Mouse (Mus musculus) T-helper 17 cell (primary cell): ENCODE data around the gene Ptprcap.

Source experiments
- in situ Hi-C, 2 experiments: fragments of 300-600 bp; cut with MboI, MseI; formaldehyde crosslinking; loops; 1 replicate in 1 of 2; 2 replicates in 1 of 2; pipeline ENCODE4 v1.15.1; 2025; ENCODE audit warnings: high pct_unique_total_duplicates in 2 of 2

Gene Ptprcap

DNA sequence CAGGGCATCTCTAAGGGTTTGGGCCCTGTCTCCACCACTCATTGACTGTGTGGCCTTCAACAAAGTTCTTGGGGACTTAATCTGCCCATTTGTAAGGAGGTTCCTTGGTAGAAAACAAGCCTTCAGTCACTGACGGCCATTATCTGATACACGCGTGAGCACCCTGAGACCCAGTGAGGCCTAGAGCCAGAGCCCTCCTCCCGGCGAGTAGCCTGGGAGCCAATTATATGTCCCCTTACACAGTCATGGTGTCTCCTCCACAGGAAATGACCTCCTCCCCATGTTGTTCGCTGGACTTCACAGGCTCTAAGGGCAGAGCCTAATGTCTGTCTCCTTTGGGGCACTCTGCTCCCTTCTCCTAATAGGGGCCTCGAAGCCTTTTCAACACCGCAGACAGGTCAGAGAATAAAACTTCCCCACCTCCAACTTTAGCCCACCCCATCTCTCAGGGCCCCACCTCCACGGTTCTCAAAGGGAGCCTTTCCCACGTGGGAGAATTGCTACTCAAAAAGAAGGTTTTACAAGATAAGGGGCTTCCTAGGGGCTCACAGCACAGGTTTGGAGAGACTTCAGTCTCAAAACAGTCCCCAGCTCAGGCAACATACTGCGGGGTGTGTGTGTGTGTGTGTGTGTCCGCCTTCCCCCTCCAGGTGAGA is 6.9 kb upstream of the Ptprcap start:
- in situ Hi-C loops, result no loop called here

DNA sequence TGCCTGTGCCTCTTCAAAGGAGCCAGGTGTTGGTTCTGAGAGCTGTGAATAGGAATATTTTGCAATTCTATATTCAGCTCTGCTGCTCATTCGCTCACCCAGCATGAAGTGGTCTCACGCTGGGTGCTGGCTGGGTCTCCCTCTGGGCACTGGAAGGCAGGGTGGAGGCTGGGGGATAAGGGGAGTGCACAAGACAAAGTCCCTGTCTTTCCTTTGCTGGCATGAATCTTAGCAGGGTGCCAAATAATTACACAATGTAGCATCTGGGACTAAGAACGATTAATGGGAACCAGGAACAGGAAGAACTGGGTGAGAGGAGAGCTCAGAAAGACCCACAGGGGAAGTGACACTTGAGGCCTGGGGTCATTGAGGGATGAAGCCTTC is 6.4 kb upstream of the Ptprcap start:
- in situ Hi-C loops, result no loop called here

GRCm38 (mm10) chr19:4147782-4148490 is 5.5 kb upstream of the Ptprcap start:
- in situ Hi-C loops, result no loop called here

GRCm38 (mm10) chr19:4148491-4148806 is 5.0 kb upstream of the Ptprcap start, which contains the start of gene Coro1b:
Gene Coro1b (plus strand): TSS chr19:4148619.
- in situ Hi-C loops, result no loop called here

DNA sequence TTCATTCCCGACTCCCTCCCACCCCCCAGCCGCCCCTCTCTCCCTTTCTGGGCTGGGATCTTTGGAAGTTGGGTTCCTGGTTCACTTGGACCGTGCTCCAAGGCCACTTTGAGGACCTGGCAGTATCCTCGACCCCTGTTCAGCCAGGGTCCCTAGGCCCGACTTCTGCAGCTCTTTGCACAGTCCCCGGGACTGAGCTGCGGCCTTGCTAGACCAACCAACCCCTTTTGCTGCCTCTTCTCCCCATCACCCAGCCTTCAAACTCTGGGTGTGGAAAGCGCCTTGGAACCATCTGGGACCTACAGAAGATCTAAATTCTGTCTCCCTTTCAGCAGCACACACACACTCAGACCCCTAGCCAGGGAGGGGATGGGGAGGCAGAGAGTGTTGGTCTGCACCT is 4.6 kb upstream of the Ptprcap start:
- in situ Hi-C loops, result no loop called here

- in situ Hi-C loops, result no loop called here
Observed at GRCm38 (mm10) chr19:4149283-4149682, 4.1 kb upstream of the Ptprcap start.

DNA sequence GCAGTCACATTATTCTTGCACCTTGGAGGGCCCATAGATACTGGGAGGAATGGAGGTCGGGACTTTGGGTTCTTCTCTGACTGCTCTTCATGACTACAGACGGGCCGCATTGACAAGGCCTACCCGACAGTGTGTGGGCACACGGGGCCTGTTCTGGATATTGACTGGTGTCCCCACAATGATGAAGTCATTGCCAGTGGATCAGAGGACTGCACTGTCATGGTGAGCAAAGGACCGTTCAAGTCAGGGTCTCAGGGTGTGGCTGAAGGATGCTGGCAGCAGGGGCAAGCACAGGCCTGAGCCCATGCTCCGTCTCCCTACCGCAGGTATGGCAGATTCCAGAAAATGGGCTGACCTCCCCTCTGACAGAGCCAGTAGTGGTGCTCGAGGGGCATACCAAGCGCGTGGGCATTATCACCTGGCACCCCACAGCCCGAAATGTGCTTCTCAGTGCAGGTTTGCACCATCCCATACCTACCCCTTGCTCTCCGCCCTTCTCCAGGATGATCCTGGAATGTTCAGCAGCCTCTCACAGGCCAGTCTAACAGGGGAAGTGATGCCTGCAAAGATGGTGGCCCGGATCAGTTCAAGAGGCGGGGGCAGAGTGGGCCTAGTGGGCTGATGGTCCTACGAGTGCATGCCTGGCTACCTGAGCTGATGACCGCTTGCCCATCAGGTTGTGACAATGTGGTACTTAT is 3.5 kb upstream of the Ptprcap start:
- in situ Hi-C loops, result loop anchor here in 1 of 2 experiments (5.0 kb wide), 1 partner anchor 53 kb away; the partner anchor contains the start of genes Cdk2ap2 and Pitpnm1

DNA sequence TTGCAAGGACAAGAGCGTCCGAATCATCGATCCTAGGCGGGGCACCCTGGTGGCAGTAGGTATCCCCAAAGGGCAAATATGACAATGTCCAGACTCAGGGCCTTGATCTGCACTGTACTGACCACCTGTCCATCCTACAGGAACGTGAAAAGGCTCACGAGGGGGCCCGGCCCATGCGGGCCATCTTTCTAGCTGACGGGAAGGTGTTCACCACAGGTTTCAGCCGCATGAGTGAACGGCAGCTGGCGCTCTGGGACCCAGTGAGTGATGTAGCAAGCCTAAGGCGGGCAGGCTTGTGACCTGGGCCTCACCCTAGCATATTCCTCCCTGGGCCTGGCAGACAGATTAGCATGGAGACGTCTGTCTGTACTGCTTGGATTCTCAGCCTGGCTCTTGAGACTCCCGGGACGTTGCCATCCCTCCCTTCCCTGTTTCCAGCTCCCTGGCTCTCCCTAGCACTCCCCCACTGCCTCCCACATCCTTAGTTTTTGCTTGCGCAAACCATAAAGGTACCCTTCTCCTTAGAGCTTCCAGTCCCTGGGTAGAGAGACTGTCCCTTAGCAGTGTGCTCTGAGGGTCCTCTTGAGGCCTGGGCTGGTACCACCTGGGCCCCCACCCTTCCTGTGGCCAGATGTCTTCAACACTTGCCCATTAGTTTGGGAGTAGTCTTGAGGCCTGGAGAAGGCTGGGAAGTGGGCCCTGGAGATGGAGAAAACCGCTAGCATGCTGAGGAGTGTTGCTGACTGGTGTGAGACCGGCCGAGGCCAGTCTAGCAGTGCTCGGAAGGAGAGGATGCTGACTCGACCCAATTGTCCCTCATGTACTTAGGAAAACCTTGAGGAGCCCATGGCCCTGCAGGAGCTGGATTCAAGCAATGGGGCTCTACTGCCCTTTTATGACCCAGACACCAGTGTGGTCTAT is 2.6 kb upstream of the Ptprcap start:
- in situ Hi-C loops, result loop anchor here in 1 of 2 experiments (5.0 kb wide), 1 partner anchor 54 kb away; the partner anchor contains the start of genes Cdk2ap2 and Pitpnm1

DNA sequence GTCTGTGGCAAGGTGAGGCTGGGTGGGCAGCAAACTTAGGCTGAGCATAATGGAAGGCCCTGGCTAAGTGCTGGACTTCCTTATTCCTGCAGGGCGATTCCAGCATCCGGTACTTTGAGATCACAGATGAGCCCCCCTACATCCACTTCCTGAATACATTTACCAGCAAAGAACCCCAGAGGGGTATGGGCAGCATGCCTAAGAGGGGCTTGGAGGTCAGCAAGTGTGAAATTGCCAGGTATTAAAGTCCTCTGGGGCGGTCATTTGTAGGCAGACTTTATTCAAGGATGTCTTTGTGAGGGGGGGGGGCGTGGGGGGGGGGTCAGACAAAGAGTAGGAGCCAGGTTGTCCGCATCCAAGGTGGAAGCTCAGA is 1.9 kb upstream of the Ptprcap start:
- in situ Hi-C loops, result loop anchor here in 1 of 2 experiments (5.0 kb wide), 1 partner anchor 54 kb away; the partner anchor contains the start of genes Cdk2ap2 and Pitpnm1

DNA sequence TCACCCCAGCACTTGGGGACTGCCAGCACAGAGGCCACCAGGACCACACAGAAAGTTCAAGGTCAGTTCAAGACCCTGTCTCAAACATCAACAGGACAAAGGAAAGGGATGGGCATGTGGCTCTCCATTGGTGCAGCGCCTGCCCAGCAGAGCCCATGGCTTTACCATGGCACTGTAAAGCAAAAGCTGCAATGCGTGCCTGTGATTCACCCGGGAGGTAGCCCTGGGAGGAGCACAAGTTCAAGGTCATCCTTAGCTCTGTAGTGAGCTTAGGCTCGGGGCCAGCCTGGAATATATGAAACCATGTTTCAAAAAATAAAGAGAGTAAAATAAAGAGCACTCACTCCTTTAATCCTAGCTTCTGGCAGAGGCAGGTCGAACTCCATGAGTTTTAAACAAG is 1.5 kb upstream of the Ptprcap start:
- in situ Hi-C loops, result loop anchor here in 1 of 2 experiments (5.0 kb wide), 1 partner anchor 55 kb away; the partner anchor contains the start of genes Cdk2ap2 and Pitpnm1

DNA sequence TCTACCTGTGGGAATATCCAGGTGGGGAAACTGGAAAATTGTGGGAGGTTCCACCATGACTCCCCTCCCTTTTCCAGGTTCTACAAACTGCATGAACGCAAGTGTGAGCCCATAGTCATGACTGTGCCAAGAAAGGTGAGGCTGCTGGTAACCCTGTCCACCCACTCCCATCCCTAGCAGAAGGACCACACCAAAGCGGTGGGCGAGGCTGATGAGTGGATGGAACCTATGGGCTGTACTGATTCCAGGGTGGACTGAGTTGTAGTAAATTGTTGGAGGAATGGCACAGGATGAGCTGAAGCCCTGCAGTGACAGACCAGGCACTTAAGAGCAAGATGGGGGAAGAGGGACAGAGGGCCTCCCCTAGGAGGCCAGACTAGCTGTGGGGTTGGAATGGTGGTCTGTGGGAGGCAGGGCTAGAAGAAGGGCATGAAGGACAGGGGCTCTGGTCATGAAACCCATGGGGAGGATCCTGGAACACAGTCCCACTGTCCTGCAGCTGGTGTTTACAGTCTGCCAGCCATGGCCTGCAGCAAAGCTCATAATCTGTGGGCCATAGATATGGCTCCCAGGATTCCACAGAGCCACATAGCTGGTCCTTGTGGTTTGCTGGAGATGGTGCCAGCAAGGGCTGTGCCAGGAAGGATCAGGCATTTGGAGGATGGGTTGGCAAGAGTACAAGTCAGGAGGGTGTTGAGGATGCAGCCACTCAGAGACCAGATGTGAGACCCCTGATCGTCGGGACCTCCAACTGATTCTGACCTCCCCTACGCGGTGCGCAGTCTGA is 766 bp upstream of the Ptprcap start:
- in situ Hi-C loops, result loop anchor here in 1 of 2 experiments (5.0 kb wide), 1 partner anchor 55 kb away; the partner anchor contains the start of genes Cdk2ap2 and Pitpnm1

DNA sequence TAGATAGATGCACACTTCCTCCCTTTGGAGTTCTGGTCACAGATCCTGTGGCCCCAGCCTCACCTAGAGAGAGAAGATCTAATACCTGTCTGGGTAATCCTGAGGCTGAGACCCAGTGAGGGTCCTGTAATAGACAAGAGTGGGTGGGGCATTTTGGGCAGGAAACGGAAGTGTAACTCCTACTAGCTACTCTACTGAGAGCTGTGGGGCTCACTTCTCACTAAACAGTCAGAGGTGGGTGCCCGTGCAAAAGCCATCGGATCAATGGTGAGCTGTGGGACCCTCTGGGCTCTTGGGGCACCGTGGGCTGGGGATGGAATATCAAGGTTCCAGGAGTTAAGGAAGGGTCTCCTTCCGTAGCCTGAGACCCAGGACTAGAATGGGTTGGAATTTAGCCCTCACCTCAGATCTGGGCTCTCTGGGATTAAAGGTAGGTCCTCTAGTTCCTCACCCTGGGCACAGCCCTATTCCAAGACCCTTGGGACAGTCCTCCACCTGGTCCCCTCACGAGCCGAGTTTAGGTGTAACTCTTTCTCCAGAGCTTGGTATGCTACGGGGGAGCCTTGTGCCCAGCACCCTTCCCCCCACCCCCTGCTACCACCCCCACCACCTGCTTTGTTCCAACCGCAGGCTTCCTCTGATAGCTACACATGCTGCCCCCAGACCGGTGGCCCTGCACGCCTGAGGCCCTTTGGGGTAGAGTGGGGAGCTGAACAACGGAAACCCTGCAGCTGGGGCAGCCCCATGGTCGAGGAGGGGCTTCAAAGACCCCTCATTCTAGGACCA is 1.2 kb downstream of the Ptprcap start:
- in situ Hi-C loops, result loop anchor here in 1 of 2 experiments (5.0 kb wide), 1 partner anchor 57 kb away; the partner anchor contains the start of genes Cdk2ap2 and Pitpnm1

- in situ Hi-C loops, result no loop called here
Observed at GRCm38 (mm10) chr19:4155223-4156072, 2.0 kb downstream of the Ptprcap start.

DNA sequence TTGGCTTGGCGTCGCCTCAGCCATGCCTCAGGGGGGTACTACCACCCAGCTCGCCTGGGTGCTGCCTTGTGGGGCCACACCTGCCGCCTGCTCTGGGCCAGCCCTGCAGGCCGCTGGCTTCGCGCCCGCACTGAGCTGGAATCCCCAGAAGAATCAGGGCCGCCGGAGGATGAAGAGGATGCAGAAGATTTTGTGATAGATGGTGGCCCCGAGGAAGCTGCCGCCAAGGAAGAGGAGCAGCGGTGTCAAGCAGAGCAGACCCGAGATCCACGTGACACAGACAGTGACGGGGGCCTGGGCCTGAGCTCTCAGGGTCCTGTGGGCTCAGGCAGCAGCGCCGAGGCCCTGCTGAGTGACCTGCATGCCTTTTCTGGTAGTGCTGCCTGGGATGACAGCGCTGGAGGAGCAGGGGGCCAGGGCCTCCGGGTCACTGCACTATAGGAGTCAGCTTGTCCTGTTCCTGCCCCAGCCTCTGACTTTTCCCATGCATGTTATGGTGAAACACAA is 2.7 kb downstream of the Ptprcap start:
- in situ Hi-C loops, result no loop called here

DNA sequence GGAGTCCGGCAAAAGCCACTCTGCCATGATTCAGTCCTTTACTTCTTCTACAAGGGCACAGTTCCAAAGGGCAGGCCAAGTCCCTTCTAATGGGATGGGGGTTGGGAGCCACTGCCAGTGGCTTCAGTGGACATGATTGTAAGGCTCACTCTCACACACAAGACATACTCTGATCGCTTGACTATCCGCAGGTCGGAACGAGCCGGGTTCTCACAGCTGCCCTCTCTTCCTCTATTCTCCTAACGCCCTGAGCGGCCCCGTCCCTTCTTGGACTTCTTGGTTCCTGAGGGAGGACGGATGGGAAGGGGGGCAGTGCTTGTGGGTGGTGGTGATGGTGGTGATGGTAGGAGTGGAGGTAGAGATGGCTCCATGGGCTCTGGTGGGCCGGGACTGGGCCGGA is 3.4 kb downstream of the Ptprcap start:
- in situ Hi-C loops, result no loop called here

DNA sequence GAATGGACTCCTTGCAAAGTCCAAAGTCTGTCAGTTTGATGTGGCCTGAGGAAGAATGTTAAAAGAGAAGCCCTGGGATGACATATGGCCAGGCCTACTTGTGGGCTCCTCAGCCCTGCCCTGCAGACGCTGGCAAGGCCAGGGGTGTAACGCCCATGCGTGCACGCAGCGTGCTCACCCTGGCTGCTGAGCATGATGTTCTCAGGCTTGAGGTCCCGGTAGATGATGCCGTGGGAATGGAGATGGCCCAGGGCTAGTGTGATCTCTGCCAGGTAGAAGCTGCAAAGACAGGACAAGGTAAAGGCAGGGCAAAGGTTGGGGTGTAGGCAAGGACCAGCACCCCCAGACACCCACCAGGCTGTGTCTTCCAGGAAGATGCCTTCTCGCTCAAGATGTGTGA is 5.6 kb downstream of the Ptprcap start:
- in situ Hi-C loops, result no loop called here

DNA sequence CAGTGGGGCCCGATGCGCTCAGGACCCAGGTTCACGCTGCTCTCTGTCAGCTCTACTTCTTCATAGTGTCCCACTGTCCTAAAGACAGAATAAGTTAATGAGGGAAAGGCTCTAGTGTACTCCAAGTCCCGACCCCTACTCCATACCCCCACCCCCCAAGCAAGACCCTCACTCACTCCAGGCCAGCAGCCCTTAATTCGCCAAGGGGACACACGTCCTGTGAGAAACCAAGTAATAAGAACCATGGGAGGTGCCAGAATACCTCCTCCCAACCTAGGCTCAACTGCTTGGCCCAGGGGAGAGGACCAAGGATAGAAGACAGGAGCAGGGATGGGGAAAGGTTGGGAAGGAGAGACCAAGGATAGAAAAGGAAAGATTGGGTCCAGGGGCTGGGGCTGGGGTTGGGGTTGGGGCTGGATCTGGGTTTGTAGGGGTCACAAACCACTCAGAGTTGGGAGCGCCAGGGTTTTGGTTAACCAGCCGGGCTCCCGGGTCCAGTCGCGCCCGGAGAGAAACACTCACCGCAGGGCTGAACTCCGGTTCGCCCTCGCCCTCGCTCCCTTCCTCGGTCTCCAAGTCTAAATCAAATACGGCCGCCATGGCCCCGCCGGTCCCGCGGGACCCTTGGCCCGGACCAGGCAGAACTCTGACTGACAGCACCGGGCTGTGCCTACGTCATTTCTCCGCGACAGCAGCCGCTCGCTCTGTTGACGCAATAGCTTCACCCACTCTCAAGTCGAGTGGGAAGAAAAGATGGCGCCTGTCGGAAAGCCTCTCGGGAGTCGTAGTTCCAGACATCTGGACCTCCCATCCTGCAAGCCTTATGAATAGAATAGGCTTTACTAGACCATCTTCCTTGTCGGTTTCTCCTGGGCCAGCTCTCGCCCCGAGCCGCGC is 9.5 kb downstream of the Ptprcap start, which contains the start of gene Rps6kb2:
TSS of gene Rps6kb2 (minus strand) at position 709 of the 897 bp plus-strand sequence.
- in situ Hi-C loops, result no loop called here
